Mouse (Mus musculus) retina, embryonic 14.5 days (tissue): Measurements from ENCODE around the gene Chid1.

Experiments
- DNase-seq: peaks from one replicate; pipeline ENCODE4 v3.0.0-alpha.2; 2015; ENCODE audit warnings: low spot score

Gene Chid1

DNA sequence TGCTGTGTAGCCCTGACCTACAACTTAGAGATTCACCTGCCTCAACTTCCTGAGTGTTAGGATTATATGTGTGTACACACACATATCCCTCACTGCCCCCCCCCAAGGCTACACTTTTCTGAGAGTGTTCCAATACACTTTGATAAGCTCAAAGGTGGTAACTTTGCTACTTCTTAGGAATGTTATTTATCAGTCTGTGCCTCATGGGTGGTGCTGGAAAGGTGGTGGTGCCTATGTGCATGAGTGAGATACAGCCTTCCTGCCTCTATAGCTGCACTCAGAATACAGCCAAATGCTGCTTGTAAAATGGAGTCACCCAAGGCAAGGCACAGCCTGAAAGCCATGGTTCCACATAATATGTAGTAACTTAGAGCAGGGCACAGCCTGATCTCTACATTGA is 19.3 kb upstream of the Chid1 start:
- no peak for DNase-seq

GRCm38 (mm10) chr7:141558329-141558776 is 18.7 kb upstream of the Chid1 start:
- DNase-seq, result no peak

DNA sequence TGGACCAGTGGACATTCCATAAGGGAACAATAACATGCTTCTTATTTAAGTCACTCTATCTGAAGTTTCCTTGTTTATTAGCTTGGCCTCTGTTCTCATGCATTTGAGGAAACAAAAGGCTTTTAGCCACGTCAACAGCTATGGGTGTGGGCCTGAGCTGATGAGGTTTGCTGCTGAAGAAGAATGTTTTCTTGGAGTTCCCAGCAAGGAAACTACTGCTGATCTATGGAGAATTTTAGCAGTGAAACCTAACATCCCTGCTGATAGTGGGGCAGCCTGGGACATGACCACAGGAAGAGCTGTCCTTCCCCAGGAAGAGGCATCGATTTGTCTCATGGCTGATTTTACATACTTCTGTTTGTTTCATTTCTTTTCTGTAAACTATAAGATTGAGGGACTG is 10.8 kb upstream of the Chid1 start:
- no peak for DNase-seq

- no peak for DNase-seq
These were observed 9.9 kb upstream of the Chid1 start for GRCm38 (mm10) chr7:141549432-141550061.

GRCm38 (mm10) chr7:141544654-141545053 is 5.0 kb upstream of the Chid1 start:
- no peak for DNase-seq

GRCm38 (mm10) chr7:141542588-141542987 is 2.9 kb upstream of the Chid1 start:
- no peak for DNase-seq

- no peak for DNase-seq
These were observed 2.0 kb upstream of the Chid1 start for GRCm38 (mm10) chr7:141541681-141542080.

DNA sequence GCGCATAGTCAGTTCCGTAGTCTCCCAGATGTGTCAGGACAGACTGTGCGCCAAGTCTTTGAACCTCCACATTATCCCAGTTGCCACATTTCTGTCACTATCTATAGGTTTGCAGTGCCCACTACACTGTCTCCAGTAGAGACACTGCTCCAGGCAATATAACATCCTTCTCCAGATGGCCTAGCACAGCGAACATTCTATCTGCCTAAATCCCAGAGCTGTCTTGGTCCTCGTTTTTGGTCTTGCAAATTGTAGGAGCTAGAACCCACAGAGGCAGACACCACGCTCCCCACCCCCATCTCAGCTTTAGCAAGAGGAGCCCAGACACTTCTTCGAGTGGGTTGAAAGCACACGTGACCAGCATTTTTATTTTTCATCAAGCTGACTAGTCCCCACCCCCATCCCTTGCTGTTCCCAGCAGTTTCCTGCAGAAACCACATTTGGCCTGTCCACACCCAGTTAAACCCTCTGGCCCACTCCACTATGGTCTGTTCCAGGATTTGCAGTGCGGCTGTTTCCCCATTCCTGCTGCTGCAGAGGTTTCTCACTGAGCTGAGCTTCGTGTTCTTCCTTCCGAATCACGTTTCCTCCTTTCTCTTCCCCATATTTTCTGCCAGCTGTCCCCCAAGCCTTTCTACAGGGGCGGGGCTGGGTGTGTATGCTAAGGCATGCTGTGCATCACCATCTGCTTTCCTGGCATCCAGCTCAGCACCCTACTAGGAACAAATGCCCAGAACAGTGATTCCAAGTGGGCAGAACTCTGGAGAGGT is 840 bp upstream of the Chid1 start:
- DNase-seq, result no peak

DNA sequence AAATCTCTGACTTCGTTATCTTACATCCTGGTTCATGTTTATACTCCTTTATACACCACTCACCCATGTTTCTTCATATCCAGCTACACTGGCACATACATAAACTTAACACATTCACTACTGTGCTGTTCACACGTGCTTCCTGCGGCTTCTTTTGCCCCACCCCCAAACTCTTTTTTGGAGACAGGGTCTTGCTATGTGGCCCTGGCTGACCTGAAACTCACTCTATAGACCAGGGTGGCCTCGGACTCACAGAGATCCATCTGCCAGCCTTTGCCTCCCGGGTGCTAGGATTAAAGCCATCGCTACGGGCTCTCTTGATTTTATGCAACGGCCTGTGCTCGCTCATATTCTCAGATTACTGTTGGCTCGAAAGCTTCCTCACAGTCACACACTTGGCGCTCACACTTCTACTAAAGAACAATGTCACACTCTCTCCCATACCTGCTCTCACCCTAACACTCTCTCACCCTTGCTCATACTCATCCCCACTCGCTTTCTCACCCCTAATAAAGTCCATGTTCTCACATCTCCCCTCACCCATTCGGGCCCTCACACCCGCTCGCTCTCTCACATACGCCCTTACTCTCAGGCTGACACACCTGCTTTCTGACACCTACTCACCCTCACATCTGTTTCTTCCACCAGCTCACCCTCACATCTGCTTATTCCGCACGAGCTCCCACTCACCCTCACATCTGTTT is 653 bp downstream of the Chid1 start:
- DNase-seq, result peak; percentile 12

- DNase-seq, result no peak
These were observed 4.1 kb downstream of the Chid1 start for GRCm38 (mm10) chr7:141535570-141535969.

GRCm38 (mm10) chr7:141525580-141525925 is 14.1 kb downstream of the Chid1 start:
- no peak for DNase-seq

DNA sequence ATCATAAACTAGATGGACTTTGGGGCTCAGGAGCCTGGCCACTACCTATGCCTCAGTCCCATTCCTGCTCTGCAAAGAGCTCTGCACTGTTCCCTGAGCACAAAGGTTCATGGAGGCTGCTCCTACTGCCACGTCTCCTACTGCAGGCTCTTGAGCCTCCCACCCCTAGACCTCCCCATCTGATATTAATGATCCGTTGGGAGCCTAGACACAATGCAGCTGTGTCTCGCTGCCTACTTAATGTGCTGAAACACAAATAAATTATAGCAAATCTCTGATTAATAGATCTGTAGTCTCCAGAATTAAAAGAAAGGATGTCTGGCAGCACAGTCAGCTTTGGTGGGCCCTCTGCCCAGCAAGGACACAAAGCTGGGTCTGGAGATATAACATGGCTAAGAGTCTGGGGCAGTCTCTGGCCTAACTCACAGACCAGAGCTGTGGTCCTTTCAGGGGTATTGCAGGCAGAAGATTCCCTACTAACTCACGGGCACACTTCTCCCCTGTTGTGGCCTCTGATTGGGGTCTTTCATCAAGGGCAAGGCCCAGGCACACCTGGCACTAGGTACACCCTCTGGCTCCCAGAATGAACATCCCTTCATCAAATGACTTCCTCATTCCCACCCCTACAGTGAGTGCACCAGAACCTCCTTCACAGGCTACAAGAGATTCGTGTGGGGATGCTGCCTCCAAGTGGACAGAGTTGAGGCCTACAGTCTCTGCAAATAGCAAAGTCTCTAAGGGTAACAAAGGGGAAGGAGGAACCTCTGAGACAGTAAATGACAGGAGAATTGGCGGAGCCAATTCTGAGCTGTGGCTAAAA is 14.7 kb downstream of the Chid1 start:
- peak; percentile 82 for DNase-seq

GRCm38 (mm10) chr7:141524271-141524670 is 15.4 kb downstream of the Chid1 start:
- DNase-seq, result no peak

GRCm38 (mm10) chr7:141523007-141523406 is 16.6 kb downstream of the Chid1 start:
- peak; percentile 20 for DNase-seq

GRCm38 (mm10) chr7:141519795-141520194 is 19.9 kb downstream of the Chid1 start:
- DNase-seq, result no peak

DNA sequence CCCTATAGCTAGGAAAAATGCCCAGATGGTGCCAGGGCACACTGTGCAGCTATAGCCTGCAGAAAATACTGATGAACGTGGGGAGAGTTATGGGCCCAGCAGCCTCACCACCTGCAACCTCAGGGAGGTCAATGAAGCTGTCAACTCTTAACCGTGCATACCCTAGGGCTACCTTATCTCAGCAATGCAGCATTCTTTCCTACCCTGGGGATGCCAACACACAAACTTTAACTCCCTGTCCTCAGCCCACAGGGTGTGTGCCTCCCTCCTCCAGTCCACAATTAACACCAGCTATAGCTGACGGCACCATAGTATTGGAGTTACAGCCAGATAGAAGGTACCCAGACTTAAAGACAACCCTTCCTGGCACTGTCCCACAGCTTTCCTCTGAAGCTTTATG is 20.7 kb downstream of the Chid1 start:
- no peak for DNase-seq

- DNase-seq, result no peak
These were observed 21.4 kb downstream of the Chid1 start for GRCm38 (mm10) chr7:141518296-141518695.

DNA sequence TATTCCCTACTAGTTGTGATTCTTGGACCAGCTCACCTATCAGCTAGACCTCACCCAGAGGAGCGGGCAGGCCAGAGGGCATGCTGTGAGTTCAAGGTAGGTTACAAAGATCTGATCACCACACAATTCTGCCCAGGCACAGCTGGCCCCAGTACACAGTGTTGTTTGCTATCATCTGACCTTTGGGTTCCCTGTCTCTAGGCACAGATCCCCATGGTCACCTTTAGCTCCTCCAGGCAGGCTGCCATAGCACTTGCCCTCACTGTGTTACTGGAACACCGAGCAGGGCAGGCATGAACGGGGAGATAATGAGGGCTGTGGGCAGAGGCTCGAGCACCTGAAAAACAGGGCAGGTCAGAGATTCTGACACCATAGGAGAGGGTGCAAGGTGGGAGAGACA is 22.0 kb downstream of the Chid1 start:
- DNase-seq, result no peak

DNA sequence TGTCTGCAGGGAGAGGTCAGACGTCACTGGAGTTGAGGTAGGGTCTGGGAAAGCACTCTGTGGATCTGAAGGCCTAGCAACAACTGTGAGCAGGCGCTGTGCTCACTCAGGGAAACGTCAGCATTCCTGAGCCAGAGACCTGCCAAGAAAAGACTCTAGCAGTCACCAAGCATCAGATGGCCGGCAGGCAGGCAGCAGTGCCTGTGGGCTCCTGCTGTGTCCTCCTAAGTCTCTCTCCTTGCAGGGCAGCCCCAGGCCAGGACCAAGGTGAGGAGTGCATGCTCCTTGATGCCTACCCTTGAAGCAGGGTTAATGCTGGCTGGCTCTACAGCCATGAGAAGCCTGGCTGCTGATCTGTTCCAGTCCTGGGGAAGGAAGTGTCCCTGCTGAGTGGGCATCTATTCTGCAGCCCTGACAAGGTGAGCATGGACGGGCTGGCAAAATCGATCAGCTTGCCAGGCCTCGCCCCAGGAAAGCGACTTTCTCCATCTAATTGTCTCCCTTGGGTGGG is 28.9 kb downstream of the Chid1 start:
- DNase-seq, result no peak

- no peak for DNase-seq
These were observed 29.5 kb downstream of the Chid1 start for GRCm38 (mm10) chr7:141510196-141510595.

- DNase-seq, result no peak
These were observed 31.5 kb downstream of the Chid1 start for GRCm38 (mm10) chr7:141508160-141508559.

GRCm38 (mm10) chr7:141506278-141506677 is 33.4 kb downstream of the Chid1 start:
- no peak for DNase-seq
